Comparison of ENCODE assay signal across 12 mouse cellular contexts in genomic region chr11:117768725-117769682, GRCm38 (mm10). TPM values are rescaled to one million over a fixed set of nuclear protein-coding genes. Genes with fewer than 3 reads are reported as not detected.
A peak's percentile ranks its signal among the peaks of the same experiment; 100 is the strongest.
DNase-seq lines count a peak whose midpoint lies in the region; ATAC-seq and TF ChIP-seq lines count a peak whose summit lies in the region.
"Had no signal": no experiment of that assay in that cellular context is flagged by ENCODE, and none has a peak within 500 bp of the region (broad histone marks: within the 10 kb centered on the region; RNA-seq: fewer than 3 reads in every experiment).

No protein-coding gene starts in this region.

- peak; percentile 35 for DNase-seq in kidney, adult 18-20 months
- DNase-seq in hindbrain, embryonic 11.5 days (ENCODE audit: low spot score): no peak
- no peak for DNase-seq in gastrocnemius, postnatal 14 days
- DNase-seq in adrenal gland, adult (ENCODE audit: inconsistent age in 2 of 2, low spot score in 1 of 2): no peak
- DNase-seq: gastrocnemius, adult 2 months; layer of hippocampus, adult 9-11 months had no signal

- H3K4me1 ChIP-seq in kidney, embryonic 16.5 days (ENCODE audit: insufficient read depth, low read length): no peaks in the 10 kb centered on the region
- H3K4me1 ChIP-seq in bone marrow, adult 2 months (ENCODE audit: control insufficient read depth, insufficient read depth, low read length): peaks cover 8% of the 10 kb centered on the region
- H3K4me1 ChIP-seq in hindbrain, embryonic 11.5 days (replicated peaks; ENCODE audit: control insufficient read depth, insufficient read depth, low read length): no peaks in the 10 kb centered on the region
- peaks cover 6% of the 10 kb centered on the region; the same call in 1 of the 2 replicates for H3K4me1 ChIP-seq in midbrain, embryonic 15.5 days

- no peaks in the 10 kb centered on the region for H3K9me3 ChIP-seq in kidney, embryonic 16.5 days (ENCODE audit: low read length)
- H3K9me3 ChIP-seq in hindbrain, embryonic 11.5 days (ENCODE audit: control insufficient read depth, low read length): no peaks in the 10 kb centered on the region
- no peaks in the 10 kb centered on the region for H3K9me3 ChIP-seq in midbrain, embryonic 15.5 days
- H3K9me3 ChIP-seq: limb, embryonic 15.5 days had no signal

- intact Hi-C loops in gastrocnemius, postnatal 14 days (cut with DNase I; ENCODE audit: low total_unique reads): no loop called here

- TF ChIP-seq CTCF in bone marrow, adult 2 months (IDR thresholded peaks at IDR 0.05; ENCODE audit: control insufficient read depth, insufficient read depth, low read length): no peak

- no peak overlapping the region for H3K9ac ChIP-seq in kidney, embryonic 16.5 days (replicated peaks; ENCODE audit: low read length)
- H3K9ac ChIP-seq in hindbrain, embryonic 11.5 days (ENCODE audit: low read depth, low read length): no peak overlapping the region
- no peak overlapping the region for H3K9ac ChIP-seq in midbrain, embryonic 15.5 days
- H3K9ac ChIP-seq: limb, embryonic 15.5 days had no signal

- ATAC-seq in kidney, embryonic 16.5 days (ENCODE audit: low FRiP score, low TSS enrichment): no peak
- ATAC-seq in hindbrain, embryonic 11.5 days (ENCODE audit: low FRiP score): no peak
- no peak for ATAC-seq in midbrain, embryonic 15.5 days (replicated peaks)

- H3K4me2 ChIP-seq in kidney, embryonic 16.5 days (replicated peaks; ENCODE audit: low read depth, low read length): no peak overlapping the region
- H3K4me2 ChIP-seq in hindbrain, embryonic 11.5 days (replicated peaks; ENCODE audit: low read depth, low read length): no peak overlapping the region
- no peak overlapping the region for H3K4me2 ChIP-seq in midbrain, embryonic 15.5 days
- H3K4me2 ChIP-seq: limb, embryonic 15.5 days had no signal

- H3K27me3 ChIP-seq in kidney, embryonic 16.5 days (ENCODE audit: insufficient read depth, low read length): no peaks in the 10 kb centered on the region
- H3K27me3 ChIP-seq in hindbrain, embryonic 11.5 days (ENCODE audit: control insufficient read depth, insufficient read depth, low read length): no peaks in the 10 kb centered on the region
- H3K27me3 ChIP-seq in midbrain, embryonic 15.5 days (replicated peaks): no peaks in the 10 kb centered on the region
- H3K27me3 ChIP-seq: limb, embryonic 15.5 days had no signal

- no peak for TF ChIP-seq POLR2A in bone marrow, adult 2 months (IDR thresholded peaks at IDR 0.05; ENCODE audit: borderline replicate concordance, control insufficient read depth, low read depth, low read length)

- 69% methylated on average over 20 of the region's 20 CpGs for WGBS in kidney, embryonic 16.5 days
- WGBS in bone marrow, adult 2 months: 80% methylated on average over 20 of the region's 20 CpGs
- 87% methylated on average over 20 of the region's 20 CpGs for WGBS in hindbrain, embryonic 11.5 days
- WGBS in midbrain, embryonic 15.5 days: 77% methylated on average over 20 of the region's 20 CpGs

- peaks cover 29% of the 10 kb centered on the region for H3K36me3 ChIP-seq in kidney, embryonic 16.5 days (ENCODE audit: insufficient read depth, low read length)
- 0 out of 2 replicates have a peak, but pooled peaks cover 5% of the 10 kb centered on the region for H3K36me3 ChIP-seq in hindbrain, embryonic 11.5 days (ENCODE audit: control insufficient read depth, insufficient read depth, low read length)
- peaks cover 5% of the 10 kb centered on the region; the same call in 1 of the 2 replicates for H3K36me3 ChIP-seq in midbrain, embryonic 15.5 days (replicated peaks)

- no peak overlapping the region for H3K4me3 ChIP-seq in kidney, embryonic 16.5 days (ENCODE audit: low read length)
- no peak overlapping the region for H3K4me3 ChIP-seq in bone marrow, adult 2 months (replicated peaks; ENCODE audit: control insufficient read depth, low read depth, low read length)
- H3K4me3 ChIP-seq in hindbrain, embryonic 11.5 days (ENCODE audit: low read depth, low read length): no peak overlapping the region
- H3K4me3 ChIP-seq in midbrain, embryonic 15.5 days: no peak overlapping the region
- H3K4me3 ChIP-seq: erythroblast, embryonic 14.5 days; gastrocnemius, adult 2 months; limb, embryonic 15.5 days had no signal

- no peak overlapping the region for H3K27ac ChIP-seq in kidney, embryonic 16.5 days (ENCODE audit: low read length)
- peak overlapping the region; percentile 22; the same call in 1 of the 2 replicates for H3K27ac ChIP-seq in bone marrow, adult 2 months (ENCODE audit: control insufficient read depth, insufficient read depth, low read depth, low read length, poor library complexity)
- 0 out of 2 replicates have a peak overlapping the region, but pooled peaks have one; percentile 4 for H3K27ac ChIP-seq in hindbrain, embryonic 11.5 days (ENCODE audit: low read depth, low read length)
- H3K27ac ChIP-seq in midbrain, embryonic 15.5 days: peak overlapping the region; percentile 8; the same call in 1 of the 2 replicates
- H3K27ac ChIP-seq: gastrocnemius, adult 2 months; limb, embryonic 15.5 days had no signal

RNA-seq across cellular contexts. Expression of gene Tmc8, which starts 12.9 kb away (rescaled TPM):
- polyA plus RNA-seq in kidney, embryonic 16.5 days (2015; fragmentation: Nextera tagmentation; extraction: Ambion mirVana): 3.6 TPM in 2 replicates
- 32.6 and 51.1 TPM in 2 replicates for polyA plus RNA-seq in bone marrow, adult 2 months (2011; ENCODE audit: insufficient read depth, insufficient read length, low replicate concordance, missing spikeins)
- polyA plus RNA-seq in hindbrain, embryonic 11.5 days (2014; fragmentation: Nextera tagmentation; extraction: Ambion mirVana): 0.86 and 0.93 TPM in 2 replicates
- polyA plus RNA-seq in midbrain, embryonic 15.5 days (2015; fragmentation: Nextera tagmentation; extraction: Ambion mirVana): 1.00 and 1.5 TPM in 2 replicates
- 1 to 10 TPM; 1.1 TPM for total RNA-seq in gastrocnemius, postnatal 14 days (2021)

RNA-seq across cellular contexts. Expression of gene Tmc6, which starts 13.0 kb away (rescaled TPM):
- 47.9 and 50.5 TPM in 2 replicates for polyA plus RNA-seq in kidney, embryonic 16.5 days (2015; fragmentation: Nextera tagmentation; extraction: Ambion mirVana)
- 129 and 194 TPM in 2 replicates for polyA plus RNA-seq in bone marrow, adult 2 months (2011; ENCODE audit: insufficient read depth, insufficient read length, low replicate concordance, missing spikeins)
- polyA plus RNA-seq in hindbrain, embryonic 11.5 days (2014; fragmentation: Nextera tagmentation; extraction: Ambion mirVana): 8.1 and 9.5 TPM in 2 replicates
- 4.2 and 5.7 TPM in 2 replicates for polyA plus RNA-seq in midbrain, embryonic 15.5 days (2015; fragmentation: Nextera tagmentation; extraction: Ambion mirVana)
- 10 to 100 TPM in 1 of 2 experiments, 1 to 10 TPM in 1; 9.4 to 15.4 TPM for total RNA-seq in gastrocnemius, postnatal 14 days (2021)

RNA-seq across cellular contexts. Expression of gene 6030468B19Rik, which starts 28.5 kb away (rescaled TPM):
- 0.33 and 0.54 TPM in 2 replicates for polyA plus RNA-seq in kidney, embryonic 16.5 days (2015; fragmentation: Nextera tagmentation; extraction: Ambion mirVana)
- 13.5 and 16.7 TPM in 2 replicates for polyA plus RNA-seq in bone marrow, adult 2 months (2011; ENCODE audit: insufficient read depth, insufficient read length, low replicate concordance, missing spikeins)
- 1.5 TPM in 1 of 2 replicates, not detected in the other for polyA plus RNA-seq in hindbrain, embryonic 11.5 days (2014; fragmentation: Nextera tagmentation; extraction: Ambion mirVana)
- not detected in 2 replicates for polyA plus RNA-seq in midbrain, embryonic 15.5 days (2015; fragmentation: Nextera tagmentation; extraction: Ambion mirVana)
- total RNA-seq in gastrocnemius, postnatal 14 days (2021): not detected
- total RNA-seq: gastrocnemius, adult 2 months had no signal
- polyA plus RNA-seq: urinary bladder, adult 2 months had no signal

RNA-seq across cellular contexts. Expression of gene Gm20708, which starts 40.5 kb away (rescaled TPM):
- 0.26 and 0.44 TPM in 2 replicates for polyA plus RNA-seq in kidney, embryonic 16.5 days (2015; fragmentation: Nextera tagmentation; extraction: Ambion mirVana)
- 9.5 and 12.3 TPM in 2 replicates for polyA plus RNA-seq in bone marrow, adult 2 months (2011; ENCODE audit: insufficient read depth, insufficient read length, low replicate concordance, missing spikeins)
- polyA plus RNA-seq in hindbrain, embryonic 11.5 days (2014; fragmentation: Nextera tagmentation; extraction: Ambion mirVana): 0.83 and 1.2 TPM in 2 replicates
- 0.98 and 1.4 TPM in 2 replicates for polyA plus RNA-seq in midbrain, embryonic 15.5 days (2015; fragmentation: Nextera tagmentation; extraction: Ambion mirVana)
- 1 to 10 TPM in 1 of 2 experiments, under 1 TPM in 1; 0.73 to 1.5 TPM for total RNA-seq in gastrocnemius, postnatal 14 days (2021)
- polyA plus RNA-seq: urinary bladder, adult 2 months had no signal

RNA-seq across cellular contexts. Expression of gene Syngr2, which starts 40.5 kb away (rescaled TPM):
- 93.2 and 106 TPM in 2 replicates for polyA plus RNA-seq in kidney, embryonic 16.5 days (2015; fragmentation: Nextera tagmentation; extraction: Ambion mirVana)
- polyA plus RNA-seq in bone marrow, adult 2 months (2011; ENCODE audit: insufficient read depth, insufficient read length, low replicate concordance, missing spikeins): 56.0 and 120 TPM in 2 replicates
- polyA plus RNA-seq in hindbrain, embryonic 11.5 days (2014; fragmentation: Nextera tagmentation; extraction: Ambion mirVana): 28.0 and 33.7 TPM in 2 replicates
- polyA plus RNA-seq in midbrain, embryonic 15.5 days (2015; fragmentation: Nextera tagmentation; extraction: Ambion mirVana): 15.8 and 18.4 TPM in 2 replicates
- total RNA-seq in gastrocnemius, postnatal 14 days (2021): 100 to 1,000 TPM; 104 to 111 TPM
